Mouse (Mus musculus): Measurements from ENCODE around the gene Mettl22.

Gene Mettl22

DNA sequence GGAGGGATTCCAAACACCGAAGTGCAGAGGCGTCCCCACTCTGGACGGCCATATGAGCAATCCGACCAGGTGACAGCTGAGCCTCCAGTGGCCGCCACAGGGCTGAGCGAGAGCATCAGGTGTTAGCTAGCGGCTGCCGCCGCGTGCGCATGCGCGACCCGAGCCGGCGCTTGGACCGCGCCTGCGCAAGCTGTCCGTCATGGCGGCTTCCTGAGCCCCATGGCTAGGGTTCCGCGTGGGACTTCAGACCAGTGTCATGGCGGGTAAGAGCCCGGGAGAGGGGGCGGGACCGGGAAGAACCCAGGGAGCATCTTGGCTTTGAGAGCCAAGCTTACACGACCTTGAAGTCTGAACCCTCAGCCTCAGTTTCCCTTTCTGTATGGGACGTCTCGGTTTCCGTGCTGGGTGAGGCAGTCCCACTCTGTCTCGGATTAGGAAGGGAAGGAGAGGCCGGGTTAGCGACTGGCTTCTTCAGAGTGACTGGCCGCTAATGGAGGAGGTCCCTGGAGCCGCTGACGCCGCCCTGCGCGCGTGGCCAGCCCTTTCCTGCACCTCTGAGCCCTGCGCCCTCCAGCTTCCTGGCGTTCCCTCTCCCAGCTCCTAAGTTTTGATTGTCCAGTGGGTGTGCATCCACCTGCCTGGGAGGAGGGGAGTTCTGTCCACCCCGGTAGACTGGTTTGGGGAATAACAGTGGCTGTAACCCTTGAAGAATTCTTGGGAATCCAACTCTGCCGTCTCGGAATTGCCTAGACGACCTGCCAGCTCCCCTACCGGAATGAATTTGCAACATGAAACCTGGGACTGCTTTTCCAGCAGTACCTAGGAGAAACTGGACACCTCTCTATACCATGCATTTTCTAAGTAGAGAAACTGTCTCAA, at the start of gene Mettl22:
Mettl22 (plus strand) TSS at position 186 of the 879 bp plus-strand sequence.
- DNase-seq: peak; percentile 92

DNA sequence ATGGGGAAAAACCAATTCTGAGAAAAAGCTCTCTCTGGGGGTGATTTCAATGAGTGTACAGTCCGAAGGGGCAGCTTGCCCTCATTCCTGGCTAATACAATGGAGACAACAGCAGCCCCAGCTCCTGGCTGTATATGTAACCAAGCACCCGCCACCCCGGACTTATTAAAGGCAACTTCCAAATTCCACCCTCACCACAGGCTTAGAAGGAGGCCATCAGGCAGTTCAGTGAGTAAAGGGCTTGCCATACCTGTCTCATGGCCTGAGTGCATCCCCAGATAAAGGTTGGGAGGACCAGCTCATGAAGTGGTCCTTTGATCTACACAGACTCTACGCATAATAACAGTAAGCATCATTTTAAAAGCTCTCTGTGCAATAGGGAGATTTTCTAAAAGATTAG, 49.7 kb upstream of the Mettl22 start:
- DNase-seq: no peak

DNA sequence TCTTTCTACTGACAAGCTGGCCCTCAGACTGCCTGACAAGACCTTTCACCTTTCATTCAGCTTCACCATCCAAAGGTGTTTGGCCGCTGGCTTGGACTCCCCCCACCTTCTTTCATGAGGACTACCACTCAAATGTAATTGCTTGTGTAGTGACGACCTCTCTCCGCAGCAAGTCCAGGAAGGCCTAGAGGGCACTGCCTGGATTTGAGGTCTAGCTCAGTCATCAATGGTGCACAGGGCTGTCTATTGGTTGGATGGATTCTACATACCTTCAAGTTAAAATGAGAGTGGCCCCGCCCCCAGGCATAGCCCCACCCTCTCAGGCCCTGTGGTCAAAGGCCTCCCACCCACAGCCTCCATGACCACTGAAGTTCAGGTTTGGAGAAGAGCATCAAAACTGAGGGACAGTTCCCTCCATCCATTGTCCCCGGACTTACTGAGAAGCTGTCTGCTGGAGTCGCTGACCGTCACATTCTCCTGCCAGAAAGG, 46.9 kb upstream of the Mettl22 start:
- no peak for DNase-seq

DNA sequence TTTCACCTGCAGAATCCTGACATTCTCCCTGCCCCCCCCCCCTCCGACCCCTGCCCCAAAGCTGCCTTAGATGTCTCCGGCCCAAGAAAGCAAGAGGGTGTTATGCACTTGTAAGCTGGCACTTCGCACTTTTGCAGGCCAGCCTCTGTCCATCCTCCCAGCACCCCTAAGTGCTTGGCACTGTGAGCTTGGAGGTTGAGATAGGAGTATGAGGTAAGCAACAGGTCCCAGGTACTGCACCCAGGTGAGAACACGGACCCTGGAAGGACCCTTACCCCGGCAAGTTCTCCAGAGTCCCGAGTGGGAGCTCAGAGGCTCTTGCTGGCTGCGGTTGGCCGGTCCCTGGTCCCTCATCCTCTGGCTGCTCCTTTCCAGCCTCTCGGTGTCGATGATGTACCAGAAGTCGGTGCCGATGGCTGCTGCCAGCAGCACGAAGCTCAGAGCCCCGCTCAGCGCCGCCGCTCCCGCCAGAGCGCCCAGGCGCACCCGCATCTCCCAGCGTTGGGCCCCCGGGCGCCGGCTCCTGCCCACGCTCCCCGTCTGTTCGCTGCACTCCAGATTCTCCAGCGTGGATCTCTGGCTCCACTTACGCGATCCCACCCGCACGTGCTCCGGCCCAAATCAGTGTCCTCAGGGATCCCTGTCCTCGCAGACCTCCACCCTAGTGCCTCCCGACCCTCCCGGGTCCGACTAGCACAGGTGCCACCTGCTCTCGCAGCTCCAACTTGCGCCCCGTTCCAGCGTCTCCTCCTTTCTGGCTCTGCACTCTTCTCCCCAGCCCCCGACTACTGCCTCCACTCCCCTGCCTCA, 46.2 kb upstream of the Mettl22 start:
- DNase-seq: no peak

DNA sequence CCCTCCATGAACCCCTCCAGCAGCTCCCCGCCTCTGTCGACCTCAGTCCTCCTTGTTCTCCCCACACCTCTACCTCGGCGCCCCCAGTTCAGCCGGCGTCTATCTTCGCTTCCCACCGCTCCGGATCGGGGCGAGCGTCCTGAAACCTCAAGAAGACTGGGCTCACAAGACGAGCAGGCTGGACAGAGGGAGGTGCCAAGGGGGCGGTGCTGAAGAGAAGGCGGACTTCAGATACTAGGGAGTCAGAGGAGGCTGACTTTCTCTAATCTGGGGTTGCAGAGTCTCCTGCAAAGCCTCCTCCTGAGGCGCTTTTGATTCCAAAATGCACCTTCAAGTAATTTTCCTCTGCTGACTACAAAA, 45.6 kb upstream of the Mettl22 start, which contains the start of gene Tmem114:
Tmem114 (minus strand) TSS at position 166 of the 360 bp plus-strand sequence.
- no peak for DNase-seq

DNA sequence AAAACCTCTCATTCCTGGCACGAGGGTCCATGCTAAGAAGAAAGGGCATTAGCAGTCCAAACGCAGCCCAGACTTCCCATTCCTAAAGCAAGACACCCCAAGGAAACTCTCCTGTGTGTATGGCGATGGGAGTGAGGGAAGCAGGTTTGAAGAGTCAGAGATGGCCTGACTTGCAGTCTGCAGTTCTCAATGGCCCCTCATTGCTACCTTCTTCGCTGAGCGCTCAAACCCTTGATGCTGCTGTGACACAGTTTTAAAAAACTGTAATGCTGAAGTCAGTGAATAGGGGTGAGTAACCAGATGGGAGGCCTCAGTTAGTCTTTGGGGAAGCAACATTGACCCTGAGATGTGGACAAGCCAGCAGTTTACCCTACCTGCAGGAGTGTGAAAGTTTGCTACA, 44.9 kb upstream of the Mettl22 start:
- no peak for DNase-seq

DNA sequence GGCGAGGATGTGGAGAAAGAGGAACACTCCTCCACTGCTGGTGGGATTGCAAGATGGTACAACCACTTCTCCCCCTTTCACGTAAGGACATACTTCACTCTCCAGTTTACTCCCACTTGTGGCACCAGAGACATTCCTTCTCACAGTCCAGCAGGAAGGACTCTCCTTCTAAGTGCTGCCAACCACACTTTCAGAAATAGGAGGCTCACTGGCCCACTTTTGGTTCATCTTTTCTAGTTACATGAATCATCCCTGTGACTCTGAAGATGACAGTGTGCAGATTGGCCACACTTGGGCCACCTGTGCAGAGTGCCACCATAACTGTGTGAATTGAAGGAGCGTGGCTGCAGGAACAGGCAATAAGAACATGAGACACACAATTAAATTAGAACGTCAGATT, 41.1 kb upstream of the Mettl22 start:
- no peak for DNase-seq

DNA sequence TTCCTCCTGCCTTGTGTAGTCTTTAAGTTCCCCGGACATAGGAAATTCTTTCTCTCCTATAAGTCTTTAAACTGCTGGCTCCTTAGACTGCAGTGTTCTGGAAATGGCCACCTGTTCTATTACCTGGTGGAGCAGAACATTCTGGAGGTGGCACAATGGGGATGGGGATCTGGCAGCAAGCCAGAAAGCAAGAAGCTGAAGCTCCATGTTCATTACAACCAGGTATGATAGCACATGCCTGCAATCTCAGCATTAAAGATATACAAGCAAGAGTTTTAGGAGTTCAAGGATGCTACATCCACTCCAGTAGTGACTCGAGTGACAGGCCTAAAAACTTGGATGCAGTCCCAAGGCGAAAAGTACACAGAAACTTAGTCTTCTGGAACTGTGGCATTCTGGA, 38.0 kb upstream of the Mettl22 start:
- no peak for DNase-seq

DNA sequence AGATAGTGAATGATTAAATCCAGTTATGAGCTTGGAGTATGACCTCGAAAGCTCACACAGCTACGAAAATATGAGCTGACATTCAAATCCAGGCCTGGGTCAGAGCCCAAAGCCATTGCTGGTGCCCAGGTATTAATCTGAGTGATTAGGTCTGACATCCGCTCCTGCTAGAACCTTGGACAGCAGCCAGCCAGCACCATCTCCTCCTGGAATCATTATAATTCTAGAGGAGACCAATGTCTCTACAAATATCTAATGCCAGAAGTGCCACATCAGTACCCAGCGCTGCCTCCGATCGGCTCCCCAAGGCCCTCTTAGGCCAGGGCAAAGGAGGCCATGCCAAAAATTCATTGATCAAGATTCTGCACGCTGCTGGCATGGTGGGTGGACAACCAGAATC, 25.7 kb upstream of the Mettl22 start:
- DNase-seq: no peak

DNA sequence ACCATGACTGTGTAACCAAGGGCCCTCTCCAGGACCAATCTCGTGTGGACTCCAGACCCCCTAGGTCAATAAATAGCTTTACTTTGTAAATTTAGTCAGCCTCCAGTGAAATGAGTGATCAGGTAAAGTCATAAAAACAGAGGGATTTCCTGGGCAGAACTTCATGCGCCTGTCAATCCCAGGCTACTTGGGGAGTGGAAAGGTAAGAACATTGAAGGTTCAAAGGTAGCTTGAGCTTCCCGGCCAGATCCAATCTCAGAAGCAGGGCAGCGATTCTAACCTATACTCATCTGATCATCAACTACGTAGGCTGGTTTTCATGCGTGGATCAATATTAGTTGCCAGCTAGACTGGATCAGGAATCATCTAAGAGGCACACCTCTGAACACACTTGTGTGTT, 24.3 kb upstream of the Mettl22 start:
- DNase-seq: no peak

DNA sequence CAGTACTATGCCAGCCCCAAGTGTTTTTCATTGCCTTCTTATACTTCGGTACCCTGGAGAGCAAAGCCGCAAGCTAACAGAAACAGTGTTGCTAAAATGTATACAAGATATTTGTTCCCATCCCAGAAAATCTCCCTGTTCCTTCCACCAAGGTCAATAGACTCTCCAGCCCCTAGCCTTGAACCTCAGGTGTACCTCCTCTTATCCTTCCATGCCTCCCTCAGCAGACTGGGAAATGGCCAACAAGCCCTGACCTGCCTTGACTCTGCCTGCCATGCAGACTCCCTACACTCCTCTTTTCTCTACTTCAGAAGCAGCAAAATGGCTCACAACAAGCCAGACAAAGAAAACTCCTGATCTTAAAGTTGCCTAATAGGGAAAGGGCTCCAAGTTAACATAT, 17.3 kb upstream of the Mettl22 start:
- DNase-seq: no peak

DNA sequence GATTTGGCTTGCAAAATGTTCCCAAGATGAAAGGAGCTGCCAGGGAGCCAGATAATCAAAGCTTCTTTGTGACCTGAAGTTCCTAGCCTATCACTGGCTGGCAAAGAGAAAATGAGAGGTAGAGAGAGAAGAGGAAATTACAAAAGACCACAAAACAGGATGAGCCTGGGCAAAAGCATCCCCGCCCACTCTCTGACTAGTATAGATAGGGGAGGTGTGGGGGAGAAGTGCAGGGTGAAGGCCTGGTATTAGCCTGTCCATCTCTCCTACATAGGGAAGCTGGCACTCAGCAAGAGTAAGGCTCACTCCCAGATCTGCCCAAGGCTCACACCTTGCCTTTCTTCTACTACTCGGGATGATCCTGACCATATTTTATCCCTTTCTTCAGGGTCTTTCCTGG, 15.4 kb upstream of the Mettl22 start:
- DNase-seq: no peak

DNA sequence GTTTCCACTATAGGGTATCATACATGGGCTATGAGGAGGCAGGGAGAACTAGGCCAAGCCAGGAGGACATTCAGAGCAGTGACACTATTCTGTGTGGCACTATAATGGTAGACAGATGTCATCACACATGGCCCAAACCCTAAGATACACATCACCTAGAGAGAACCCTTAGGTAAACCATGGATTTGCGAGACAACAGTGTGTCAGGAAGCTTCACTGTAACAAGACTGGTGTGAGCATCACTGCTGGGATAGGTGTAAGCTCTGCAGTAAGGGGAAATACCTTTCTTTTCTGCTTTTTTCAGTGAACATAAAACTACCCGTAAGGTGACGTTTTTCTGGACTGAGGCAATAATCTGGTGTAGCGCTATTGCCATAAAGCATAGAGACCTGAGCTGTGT, 12.2 kb upstream of the Mettl22 start:
- DNase-seq: no peak

DNA sequence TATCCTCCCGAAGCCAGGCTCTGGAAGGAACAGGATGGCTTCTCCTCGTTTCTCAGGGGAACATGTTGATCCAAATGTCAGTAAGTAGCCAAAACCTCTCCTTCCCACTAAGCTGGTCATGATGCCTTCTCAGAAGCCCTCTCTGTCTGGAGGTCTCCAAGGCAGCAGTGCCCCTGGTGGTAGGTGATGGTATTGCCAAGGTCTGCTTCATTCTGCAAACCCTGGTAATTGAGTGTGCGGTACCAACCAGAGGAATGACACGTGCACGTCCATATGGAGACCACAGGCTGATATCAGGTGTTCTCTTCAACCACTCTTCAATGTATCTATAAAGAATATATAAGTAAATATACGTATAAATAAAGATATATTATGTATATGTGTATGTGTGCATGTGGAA, 11.5 kb upstream of the Mettl22 start:
- DNase-seq: peak; percentile 61

DNA sequence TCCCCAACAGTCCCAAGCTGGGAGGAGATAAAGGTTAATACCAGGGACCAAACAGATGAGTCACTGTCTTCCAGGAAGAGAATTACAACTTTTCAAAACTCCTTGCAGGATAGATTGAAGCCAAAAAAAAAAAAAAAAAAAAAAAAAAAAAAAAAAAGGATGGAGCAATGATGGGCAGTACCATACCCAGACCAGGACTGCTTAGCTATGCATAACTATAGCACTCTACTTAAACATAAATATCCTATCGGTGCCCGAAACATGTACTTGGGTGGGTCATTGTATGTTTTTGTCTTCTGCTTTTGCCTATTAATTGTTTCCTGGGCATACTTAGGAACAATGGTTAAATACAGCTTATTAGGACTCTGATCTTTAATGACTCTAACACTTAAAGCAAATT, 456 bp upstream of the Mettl22 start:
- no peak for DNase-seq

DNA sequence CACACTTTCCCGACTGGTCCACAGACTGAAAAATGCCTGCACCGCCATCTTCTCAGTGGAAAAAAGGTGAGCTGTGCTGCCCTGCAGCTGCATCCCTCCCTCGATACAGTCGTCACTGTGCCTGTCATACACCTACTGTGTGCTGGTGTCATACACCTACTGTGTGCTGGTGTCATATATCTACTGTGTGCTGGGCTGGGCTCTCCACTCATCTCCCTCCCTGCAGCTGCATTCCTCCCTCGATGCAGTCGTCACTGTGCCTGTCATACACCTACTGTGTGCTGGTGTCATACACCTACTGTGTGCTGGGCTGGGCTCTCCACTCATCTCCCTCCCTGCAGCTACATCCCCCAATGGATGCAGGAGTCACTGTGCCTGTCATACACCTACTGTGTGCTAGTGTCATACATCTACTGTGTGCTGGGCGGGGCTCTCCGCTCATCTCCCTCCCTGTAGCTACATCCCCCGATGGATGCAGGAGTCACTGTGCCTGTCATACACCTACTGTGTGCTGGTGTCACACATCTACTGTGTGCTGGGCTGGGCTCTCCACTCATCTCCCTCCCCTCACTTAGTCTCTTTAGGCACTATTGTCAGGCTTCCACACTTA, 16.9 kb downstream of the Mettl22 start:
- no peak for DNase-seq

DNA sequence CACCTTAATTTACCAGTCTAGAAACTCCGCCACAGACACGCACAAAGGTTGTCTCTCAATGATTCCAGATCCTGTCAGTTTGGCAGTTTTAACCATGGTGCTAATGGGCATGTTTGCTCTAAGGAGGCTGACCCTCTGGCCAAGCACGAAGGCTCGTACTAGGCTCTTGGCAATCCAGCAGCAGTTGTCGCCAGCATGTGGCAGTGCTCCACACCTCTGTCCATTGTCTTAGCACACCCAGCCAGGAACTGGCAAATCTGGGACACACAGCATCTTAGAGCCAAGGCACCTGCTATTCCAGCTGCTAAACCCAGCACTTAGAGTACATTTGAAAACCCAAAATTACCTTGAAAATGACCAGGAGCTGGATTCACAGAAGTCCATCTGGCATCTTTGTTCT, 18.8 kb downstream of the Mettl22 start:
- DNase-seq: no peak

DNA sequence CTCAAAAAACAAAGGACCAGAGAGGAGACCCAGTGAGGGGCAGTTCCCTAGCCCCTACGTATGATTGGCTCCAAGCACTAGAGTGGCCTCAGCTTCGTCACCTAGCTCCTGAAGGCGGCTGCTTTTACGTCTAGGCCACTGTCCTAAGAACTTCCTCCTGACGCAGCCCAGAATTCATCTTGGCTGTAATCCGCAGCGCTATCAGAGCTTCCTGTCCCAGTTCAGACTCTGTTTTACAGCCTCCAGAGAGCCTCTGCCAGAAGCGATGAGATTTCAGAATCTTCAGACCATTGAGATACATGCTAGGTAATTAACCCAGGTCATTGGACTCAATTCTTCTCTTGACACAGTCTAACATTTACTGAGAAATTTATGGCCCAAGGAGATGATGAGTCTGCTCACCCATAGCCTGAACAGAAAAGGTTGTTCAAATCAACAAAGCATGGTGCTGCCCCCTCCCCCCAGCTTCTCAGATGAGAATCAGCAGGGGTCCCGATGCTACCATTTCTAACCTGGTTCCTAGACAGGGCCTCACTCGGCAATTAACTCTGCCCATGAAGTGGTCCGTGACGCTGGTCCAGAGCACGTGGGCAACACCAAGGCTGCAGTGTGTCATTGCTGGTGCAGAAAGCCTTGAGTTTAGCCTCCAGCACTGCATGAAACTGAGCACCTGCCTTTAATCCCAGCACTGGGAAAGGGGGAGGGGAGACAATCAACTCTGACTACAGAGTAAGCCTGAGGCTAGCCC, 21.3 kb downstream of the Mettl22 start:
- DNase-seq: no peak

DNA sequence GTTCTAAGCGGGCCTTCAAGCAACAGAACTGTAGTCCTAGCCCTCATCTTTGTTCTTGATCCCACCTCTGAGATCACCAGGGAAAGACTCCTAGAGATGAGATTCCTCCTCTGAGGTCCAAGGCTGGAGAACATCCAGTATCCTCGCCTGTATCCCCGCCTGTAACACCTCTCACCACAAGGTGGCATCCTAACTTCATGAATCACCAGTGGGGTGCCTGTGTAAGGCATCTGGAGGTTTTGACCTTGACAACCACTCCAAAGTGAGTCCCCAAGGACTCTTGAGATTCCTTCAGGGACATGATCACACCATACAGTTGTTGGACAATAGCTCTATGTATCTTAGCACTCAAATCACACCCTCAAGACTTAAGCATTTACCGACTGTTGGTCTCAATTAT, 23.7 kb downstream of the Mettl22 start:
- DNase-seq: peak; percentile 72

DNA sequence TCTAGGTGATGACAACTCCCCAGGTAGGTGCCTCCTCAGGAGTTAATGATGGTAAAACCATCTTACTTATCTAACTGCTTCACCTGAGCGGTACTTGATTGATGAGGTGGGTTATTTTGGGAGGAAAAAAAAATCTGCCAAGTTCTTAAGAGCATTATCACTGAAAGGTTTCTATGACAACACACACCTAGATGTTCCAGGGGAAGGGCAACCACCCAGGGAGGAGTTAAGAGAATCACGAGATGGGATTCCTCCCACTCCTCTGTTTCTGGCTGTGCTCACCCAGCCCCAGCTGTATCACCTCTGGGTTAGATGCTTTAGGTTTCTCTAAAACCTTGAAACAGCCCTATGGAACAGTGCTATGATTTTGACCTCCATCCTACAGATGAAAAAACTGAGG, 26.4 kb downstream of the Mettl22 start:
- no peak for DNase-seq

DNA sequence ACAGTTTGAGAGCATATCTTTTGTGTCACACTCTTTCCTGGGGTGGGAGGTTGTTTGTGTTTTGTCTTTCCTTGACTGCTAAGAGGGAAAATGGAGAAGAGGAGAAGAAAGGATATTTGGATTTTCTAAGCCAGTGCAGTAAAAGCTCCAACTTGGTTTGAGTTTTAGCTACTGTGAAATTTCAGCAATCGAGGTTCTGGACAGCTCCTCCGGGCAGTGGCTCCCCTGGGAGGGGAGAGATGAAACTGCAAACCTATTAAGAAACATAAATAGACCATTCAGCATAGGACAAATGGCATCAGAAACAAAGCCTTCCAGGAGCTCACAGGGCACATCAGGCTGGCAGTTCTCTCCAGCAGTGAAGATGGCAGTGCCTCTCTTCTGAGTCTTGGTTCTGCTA, 33.7 kb downstream of the Mettl22 start:
- DNase-seq: no peak

DNA sequence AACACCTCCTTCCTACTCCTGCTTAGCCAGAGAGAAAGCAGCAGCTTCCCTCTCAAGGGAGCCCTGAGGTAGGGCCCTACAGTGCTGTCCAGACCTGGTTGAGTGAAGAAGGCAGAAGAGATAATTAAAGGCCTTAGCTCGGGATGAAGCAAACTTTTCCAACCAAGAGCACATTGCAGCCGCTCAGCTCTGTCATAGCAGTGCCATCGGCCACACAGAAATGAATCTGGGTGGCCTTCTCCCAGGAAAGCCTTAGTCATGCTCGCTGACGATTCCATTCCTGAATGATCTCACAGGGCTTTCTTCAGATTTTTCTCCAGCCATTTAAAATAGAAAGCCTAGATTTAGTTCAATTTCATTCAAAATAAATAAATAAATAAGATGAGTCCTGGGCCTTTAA, 39.3 kb downstream of the Mettl22 start:
- no peak for DNase-seq

DNA sequence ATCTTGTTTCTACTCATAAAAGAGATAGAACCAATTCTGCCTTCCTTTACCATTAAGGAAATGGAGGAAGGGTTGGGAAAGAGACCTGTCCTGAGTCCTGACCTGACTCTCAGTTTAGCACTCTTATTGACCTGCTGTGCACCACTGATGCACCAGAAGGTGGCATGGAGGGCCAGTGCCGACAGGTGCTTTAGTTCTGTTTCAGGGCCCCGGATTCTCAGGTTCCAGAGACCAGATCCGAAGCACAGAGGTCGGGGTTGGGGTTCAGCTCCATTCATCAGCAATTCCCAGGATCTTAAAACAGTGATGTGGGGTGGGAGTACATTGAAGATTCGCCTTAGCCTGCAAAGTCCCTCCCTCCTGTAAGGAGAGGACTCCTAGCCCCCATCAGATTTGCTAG, 42.2 kb downstream of the Mettl22 start:
- no peak for DNase-seq
